8 mouse cellular contexts compared by ENCODE assay signal in genomic region chr17:15527811-15528136, GRCm38 (mm10). TPM values are rescaled to one million over a fixed set of nuclear protein-coding genes. Genes with fewer than 3 reads are reported as not detected.
DNase-seq lines count a peak whose midpoint lies in the region; ATAC-seq and TF ChIP-seq lines count a peak whose summit lies in the region.

No protein-coding gene starts in this region.

- H3K27ac ChIP-seq in heart, embryonic 11.5 days (ENCODE audit: low read depth, low read length): 0 out of 2 replicates have a peak overlapping the region, but pooled peaks have one; percentile 78
- no peak overlapping the region for H3K27ac ChIP-seq in CH12.LX (ENCODE audit: insufficient read depth, low read depth)
- peak overlapping the region; percentile 88; the same call in 1 of the 2 replicates for H3K27ac ChIP-seq in forebrain, embryonic 15.5 days (replicated peaks)
- H3K27ac ChIP-seq in liver, embryonic 15.5 days (replicated peaks): peak overlapping the region; percentile 87

- H3K36me3 ChIP-seq in heart, embryonic 11.5 days (ENCODE audit: control insufficient read depth, insufficient read depth, low read length): peaks cover 2% of the 10 kb centered on the region; the same call in 1 of the 2 replicates
- peaks cover 16 to 33% of the 10 kb centered on the region in 2 experiments for H3K36me3 ChIP-seq in CH12.LX (replicated peaks in 1 of 2; ENCODE audit: control insufficient read depth in 1 of 2, insufficient read depth in 1 of 2, low read length in 1 of 2)
- H3K36me3 ChIP-seq in forebrain, embryonic 15.5 days: peaks cover 24% of the 10 kb centered on the region
- peaks cover 24% of the 10 kb centered on the region for H3K36me3 ChIP-seq in liver, embryonic 15.5 days (replicated peaks)

- H3K9me3 ChIP-seq in heart, embryonic 11.5 days (replicated peaks; ENCODE audit: control insufficient read depth, low read length): no peaks in the 10 kb centered on the region
- H3K9me3 ChIP-seq in CH12.LX (replicated peaks; ENCODE audit: low read length): no peaks in the 10 kb centered on the region
- no peaks in the 10 kb centered on the region for H3K9me3 ChIP-seq in forebrain, embryonic 15.5 days
- no peaks in the 10 kb centered on the region for H3K9me3 ChIP-seq in liver, embryonic 15.5 days (replicated peaks)

- TF ChIP-seq CTCF in CH12.LX (conservative IDR thresholded peaks at IDR 0.05 in 1 of 2, IDR thresholded peaks at IDR 0.05 in 1 of 2; ENCODE audit: low read depth in 2 of 2, low read length in 2 of 2): no peak

- peaks cover 24% of the 10 kb centered on the region for H3K79me2 ChIP-seq in CH12.LX (replicated peaks; ENCODE audit: control insufficient read depth, extremely low read depth, insufficient read depth, poor library complexity, severe bottlenecking)

- intact Hi-C loops in heart, postnatal 14 days (cut with DNase I): loop anchor here (5.0 kb wide), 1 partner anchor 175 kb away; the partner anchor contains the start of gene Chd1

- DNase-seq in heart, postnatal 14 days: no peak
- DNase-seq in CH12.LX (ENCODE audit: extremely low read depth): no peak
- DNase-seq in urinary bladder, postnatal 14 days (ENCODE audit: low spot score): no peak

- dilution Hi-C loops in CH12.LX (cut with MboI; ENCODE audit: extremely low pct_ligation_motif_present, extremely low pct_unique_long_range_greater_than_20kb, low sequenced_read_pairs): no loop called here

- peak overlapping the region; percentile 85 for H3K4me2 ChIP-seq in heart, embryonic 11.5 days
- peak overlapping the region; percentile 90 for H3K4me2 ChIP-seq in CH12.LX (ENCODE audit: insufficient read depth, low read depth, poor library complexity, severe bottlenecking)
- H3K4me2 ChIP-seq in forebrain, embryonic 15.5 days (replicated peaks): peak overlapping the region; percentile 67
- peak overlapping the region; percentile 92 for H3K4me2 ChIP-seq in liver, embryonic 15.5 days

- H3K9ac ChIP-seq in heart, embryonic 11.5 days (ENCODE audit: low read depth, low read length): peak overlapping the region; percentile 92
- peak overlapping the region; percentile 70 for H3K9ac ChIP-seq in CH12.LX (ENCODE audit: insufficient read depth, low read depth)
- H3K9ac ChIP-seq in forebrain, embryonic 15.5 days (replicated peaks): peak overlapping the region; percentile 73
- peak overlapping the region; percentile 83 for H3K9ac ChIP-seq in liver, embryonic 15.5 days

- peak overlapping the region; percentile 89 for H3K4me3 ChIP-seq in heart, embryonic 11.5 days (ENCODE audit: low read depth, low read length)
- H3K4me3 ChIP-seq in CH12.LX (replicated peaks in 1 of 3; ENCODE audit: low read depth in 2 of 3, low read length in 2 of 3, poor library complexity in 1 of 3): peak overlapping the region; percentile 82 to 89 (median 88)
- peak overlapping the region; percentile 90 for H3K4me3 ChIP-seq in forebrain, embryonic 15.5 days
- H3K4me3 ChIP-seq in liver, embryonic 15.5 days (replicated peaks): peak overlapping the region; percentile 73

- TF ChIP-seq RAD21 in CH12.LX (IDR thresholded peaks at IDR 0.05; ENCODE audit: low read depth, low read length): no peak

- TF ChIP-seq POLR2A in CH12.LX (IDR thresholded peaks at IDR 0.05; ENCODE audit: low read depth, low read length): no peak

- TF ChIP-seq EP300 in CH12.LX (IDR thresholded peaks at IDR 0.05; ENCODE audit: low read length): no peak

- in situ Hi-C loops in CH12.LX (cut with MboI; ENCODE audit: low pct_ligation_motif_present, low pct_unique_long_range_greater_than_20kb, low sequenced_read_pairs): loop anchor here (25.0 kb wide), 1 partner anchor 185 kb away; the partner anchor contains the start of gene Chd1

- H3K27me3 ChIP-seq in heart, embryonic 11.5 days (ENCODE audit: control insufficient read depth, insufficient read depth, low read length): no peaks in the 10 kb centered on the region
- no peaks in the 10 kb centered on the region for H3K27me3 ChIP-seq in CH12.LX (replicated peaks)
- H3K27me3 ChIP-seq in forebrain, embryonic 15.5 days: no peaks in the 10 kb centered on the region
- H3K27me3 ChIP-seq in liver, embryonic 15.5 days: no peaks in the 10 kb centered on the region

- H3K4me1 ChIP-seq in heart, embryonic 11.5 days (ENCODE audit: control insufficient read depth, insufficient read depth, low read length): peaks cover 7% of the 10 kb centered on the region; the same call in 1 of the 2 replicates
- H3K4me1 ChIP-seq in CH12.LX (ENCODE audit: control insufficient read depth in 1 of 2, insufficient read depth in 2 of 2): peaks cover 4 to 39% of the 10 kb centered on the region in 2 experiments; a peak in 3 of 4 replicates
- H3K4me1 ChIP-seq in forebrain, embryonic 15.5 days: peaks cover 19% of the 10 kb centered on the region
- H3K4me1 ChIP-seq in liver, embryonic 15.5 days (replicated peaks): peaks cover 29% of the 10 kb centered on the region

- WGBS in heart, embryonic 11.5 days (ENCODE audit: insufficient replicate concordance): 49% methylated on average over 3 of the region's 3 CpGs
- 55% methylated on average over 3 of the region's 3 CpGs for WGBS in forebrain, embryonic 15.5 days
- 21% methylated on average over 3 of the region's 3 CpGs for WGBS in liver, embryonic 15.5 days (ENCODE audit: insufficient replicate concordance)

- no peak for ATAC-seq in heart, embryonic 11.5 days (replicated peaks; ENCODE audit: insufficient number of reproducible peaks, low FRiP score, low TSS enrichment)
- peak; percentile 1; the same call in 1 of the 2 replicates for ATAC-seq in forebrain, embryonic 15.5 days (replicated peaks)
- ATAC-seq in liver, embryonic 15.5 days (ENCODE audit: insufficient read depth): no peak
- ATAC-seq in granulocyte monocyte progenitor cell, adult 5-6 weeks (replicated peaks; ENCODE audit: poor library complexity, severe bottlenecking): no peak
- no peak for ATAC-seq in activated CD4-positive, CD25-positive, alpha-beta regulatory T cell, adult 4 months

TF ChIP-seq in CH12.LX, 34 proteins besides CTCF, POLR2A, EP300 and RAD21 (continues in another document):
- TF ChIP-seq TCF12 (IDR thresholded peaks at IDR 0.05; ENCODE audit: low read depth, low read length) (no peak), BHLHE40 (IDR thresholded peaks at IDR 0.05; ENCODE audit: low read depth, low read length) (no peak), SIN3A (IDR thresholded peaks at IDR 0.05; ENCODE audit: low read length) (no peak), GABPA (IDR thresholded peaks at IDR 0.05; ENCODE audit: insufficient replicate concordance, low read depth, low read length) (no peak)

RNA-seq across cellular contexts. Expression of gene Pdcd2, which starts 0.7 kb away (rescaled TPM):
- 30.1 and 33.4 TPM in 2 replicates for polyA plus RNA-seq in heart, embryonic 11.5 days (2014; fragmentation: Nextera tagmentation; extraction: Ambion mirVana)
- total RNA-seq in heart, postnatal 14 days (2021): 10 to 100 TPM; 12.1 to 14.6 TPM
- total RNA-seq in CH12.LX (2012; rRNA removed) (78.2 and 87.5 TPM in 2 replicates), CH12.LX (2014; rRNA removed) (106 and 115 TPM in 2 replicates)
- polyA plus RNA-seq in CH12.LX (2012; ENCODE audit: insufficient read length, low read depth): 82.7 and 98.6 TPM in 2 replicates
- polyA plus RNA-seq in forebrain, embryonic 15.5 days (2015; fragmentation: Nextera tagmentation; extraction: Ambion mirVana): 60.0 and 64.7 TPM in 2 replicates
- polyA plus RNA-seq in liver, embryonic 15.5 days (2015; fragmentation: Nextera tagmentation; extraction: Ambion mirVana): 19.8 and 21.3 TPM in 2 replicates
- 51.3 and 62.2 TPM in 2 replicates for total RNA-seq in granulocyte monocyte progenitor cell, adult 5-6 weeks (2014; fragmentation: Nextera tagmentation)
- total RNA-seq in granulocyte monocyte progenitor cell, adult 5-6 weeks (2017): 82.6 and 88.5 TPM in 2 replicates
- polyA plus RNA-seq in activated CD4-positive, CD25-positive, alpha-beta regulatory T cell, adult 4 months (2017; shearing (Covaris generic)): 10 to 100 TPM; 17.2 to 34.8 TPM

RNA-seq across cellular contexts. Expression of gene Tbp, which starts 28.1 kb away (rescaled TPM):
- 31.7 and 40.0 TPM in 2 replicates for polyA plus RNA-seq in heart, embryonic 11.5 days (2014; fragmentation: Nextera tagmentation; extraction: Ambion mirVana)
- total RNA-seq in heart, postnatal 14 days (2021): 10 to 100 TPM; 12.3 to 14.5 TPM
- total RNA-seq in CH12.LX (2012; rRNA removed): 26.5 and 31.4 TPM in 2 replicates
- total RNA-seq in CH12.LX (2014; rRNA removed): 71.4 and 71.7 TPM in 2 replicates
- 43.0 and 52.8 TPM in 2 replicates for polyA plus RNA-seq in CH12.LX (2012; ENCODE audit: insufficient read length, low read depth)
- polyA plus RNA-seq in forebrain, embryonic 15.5 days (2015; fragmentation: Nextera tagmentation; extraction: Ambion mirVana): 69.3 and 71.3 TPM in 2 replicates
- 17.6 and 18.6 TPM in 2 replicates for polyA plus RNA-seq in liver, embryonic 15.5 days (2015; fragmentation: Nextera tagmentation; extraction: Ambion mirVana)
- 46.1 and 57.1 TPM in 2 replicates for total RNA-seq in granulocyte monocyte progenitor cell, adult 5-6 weeks (2014; fragmentation: Nextera tagmentation)
- total RNA-seq in granulocyte monocyte progenitor cell, adult 5-6 weeks (2017): 70.6 and 70.8 TPM in 2 replicates
- polyA plus RNA-seq in activated CD4-positive, CD25-positive, alpha-beta regulatory T cell, adult 4 months (2017; shearing (Covaris generic)): 10 to 100 TPM; 43.5 to 57.4 TPM

RNA-seq across cellular contexts. Expression of gene Psmb1, which starts 28.2 kb away (rescaled TPM):
- 223 and 233 TPM in 2 replicates for polyA plus RNA-seq in heart, embryonic 11.5 days (2014; fragmentation: Nextera tagmentation; extraction: Ambion mirVana)
- total RNA-seq in heart, postnatal 14 days (2021): 100 to 1,000 TPM; 120 to 125 TPM
- 212 and 219 TPM in 2 replicates for total RNA-seq in CH12.LX (2012; rRNA removed)
- 416 and 466 TPM in 2 replicates for total RNA-seq in CH12.LX (2014; rRNA removed)
- 186 and 187 TPM in 2 replicates for polyA plus RNA-seq in CH12.LX (2012; ENCODE audit: insufficient read length, low read depth)
- 238 and 248 TPM in 2 replicates for polyA plus RNA-seq in forebrain, embryonic 15.5 days (2015; fragmentation: Nextera tagmentation; extraction: Ambion mirVana)
- polyA plus RNA-seq in liver, embryonic 15.5 days (2015; fragmentation: Nextera tagmentation; extraction: Ambion mirVana): 120 and 129 TPM in 2 replicates
- 154 and 160 TPM in 2 replicates for total RNA-seq in granulocyte monocyte progenitor cell, adult 5-6 weeks (2014; fragmentation: Nextera tagmentation)
- 200 and 213 TPM in 2 replicates for total RNA-seq in granulocyte monocyte progenitor cell, adult 5-6 weeks (2017)
- polyA plus RNA-seq in activated CD4-positive, CD25-positive, alpha-beta regulatory T cell, adult 4 months (2017; shearing (Covaris generic)): 100 to 1,000 TPM; 384 to 432 TPM

RNA-seq across cellular contexts. Expression of gene Prdm9, which starts 36.4 kb away (rescaled TPM):
- 1.0 and 1.2 TPM in 2 replicates for polyA plus RNA-seq in heart, embryonic 11.5 days (2014; fragmentation: Nextera tagmentation; extraction: Ambion mirVana)
- total RNA-seq in heart, postnatal 14 days (2021): 1 to 10 TPM; 2.8 to 3.0 TPM
- total RNA-seq in CH12.LX (2012; rRNA removed) (3.5 and 4.4 TPM in 2 replicates), CH12.LX (2014; rRNA removed) (5.0 and 5.3 TPM in 2 replicates)
- 6.6 and 7.6 TPM in 2 replicates for polyA plus RNA-seq in CH12.LX (2012; ENCODE audit: insufficient read length, low read depth)
- polyA plus RNA-seq in forebrain, embryonic 15.5 days (2015; fragmentation: Nextera tagmentation; extraction: Ambion mirVana): 1.4 and 2.2 TPM in 2 replicates
- polyA plus RNA-seq in liver, embryonic 15.5 days (2015; fragmentation: Nextera tagmentation; extraction: Ambion mirVana): 0.46 and 0.66 TPM in 2 replicates
- total RNA-seq in granulocyte monocyte progenitor cell, adult 5-6 weeks (2014; fragmentation: Nextera tagmentation): 2.4 and 4.7 TPM in 2 replicates
- total RNA-seq in granulocyte monocyte progenitor cell, adult 5-6 weeks (2017): 1.7 and 2.5 TPM in 2 replicates
- 1 to 10 TPM; 4.7 to 6.5 TPM for polyA plus RNA-seq in activated CD4-positive, CD25-positive, alpha-beta regulatory T cell, adult 4 months (2017; shearing (Covaris generic))
